In the genomic region with DNA sequence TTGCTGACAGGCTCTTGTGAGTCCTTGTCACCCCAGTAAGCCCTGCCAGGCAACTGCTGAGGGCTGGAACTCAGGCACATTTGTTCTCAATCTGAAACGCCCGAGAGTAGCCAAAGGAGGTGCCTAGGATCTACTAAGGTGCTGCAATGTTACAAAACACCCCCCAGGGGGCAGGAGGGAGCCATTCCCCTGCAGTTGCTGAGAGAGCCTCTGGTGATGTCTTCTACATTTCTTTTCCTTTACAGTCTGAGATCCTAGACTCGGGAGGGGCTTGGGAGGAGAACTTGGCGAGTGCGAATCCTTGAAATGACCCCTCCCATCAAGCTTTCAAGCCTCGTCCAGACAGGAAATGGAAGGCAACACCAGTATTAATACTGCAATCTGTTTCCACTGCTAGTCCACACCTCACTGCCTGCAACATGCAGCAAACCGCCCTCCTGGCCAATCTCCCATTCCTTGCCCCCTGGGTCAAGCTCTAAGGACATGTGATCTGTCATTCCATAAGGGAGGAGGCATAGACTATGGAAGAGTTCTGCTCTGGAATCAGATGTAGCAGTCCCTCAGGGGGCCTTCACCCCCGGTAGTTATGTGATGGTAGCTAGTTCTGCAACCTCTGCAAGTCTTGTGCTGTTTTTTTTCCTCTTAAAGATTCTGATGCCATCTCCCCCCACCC, we compare ENCODE assay signal across 8 mouse cellular contexts. TPM values are rescaled to one million over a fixed set of nuclear protein-coding genes. Genes with fewer than 3 reads are reported as not detected.
DNase-seq lines count a peak whose midpoint lies in the region.

No protein-coding gene starts in this region.

- intact Hi-C loops in left cerebral cortex, postnatal 10 days (cut with DNase I): loop anchor here (2.0 kb wide), 1 partner anchor 55 kb away; no protein-coding TSS in a partner anchor

- peak; percentile 63 to 73 for DNase-seq in layer of hippocampus, postnatal 10 days (ENCODE audit: low spot score in 2 of 2)
- no peak for DNase-seq in layer of hippocampus, adult 11-12 months (ENCODE audit: low spot score)
- peak; percentile 64 for DNase-seq in adrenal gland, adult 2 months
- DNase-seq in embryo, embryonic 11 days: peak; percentile 67
- DNase-seq in heart, postnatal 4 days: peak; percentile 74
- DNase-seq in left cerebral cortex, postnatal 10 days (ENCODE audit: extremely low spot score in 1 of 2, low spot score in 2 of 2): peak; percentile 13 to 61
- DNase-seq in naive thymus-derived CD4-positive, alpha-beta T cell, adult 2 months (ENCODE audit: low read depth): peak; percentile 14
- peak; percentile 35 for DNase-seq in urinary bladder, adult 2 months (ENCODE audit: low spot score)

RNA-seq across cellular contexts. Expression of a gene that starts 38.0 kb away (rescaled TPM):
- 1 to 10 TPM; 7.0 to 7.3 TPM for total RNA-seq in layer of hippocampus, postnatal 10 days (2021)
- total RNA-seq in adrenal gland, adult 2 months (2021): under 1 TPM; 0.06 to 0.10 TPM
- 0.42 and 0.43 TPM in 2 replicates for polyA plus RNA-seq in adrenal gland, adult 2 months (2012; rRNA removed)
- under 1 TPM; 0.05 to 0.07 TPM for total RNA-seq in heart, postnatal 4 days (2021)
- 10 to 100 TPM; 11.5 to 12.4 TPM for total RNA-seq in left cerebral cortex, postnatal 10 days (2021)
- polyA plus RNA-seq in urinary bladder, adult 2 months (2012; rRNA removed): 0.11 and 0.13 TPM in 2 replicates

RNA-seq across cellular contexts. Expression of a gene that starts 42.1 kb away (rescaled TPM):
- 1 to 10 TPM in 1 of 2 experiments, not detected in 1; 1.3 TPM for total RNA-seq in layer of hippocampus, postnatal 10 days (2021)
- not detected for total RNA-seq in adrenal gland, adult 2 months (2021)
- not detected in 2 replicates for polyA plus RNA-seq in adrenal gland, adult 2 months (2012; rRNA removed)
- total RNA-seq in heart, postnatal 4 days (2021): not detected
- total RNA-seq in left cerebral cortex, postnatal 10 days (2021): not detected
- polyA plus RNA-seq in urinary bladder, adult 2 months (2012; rRNA removed): 0.10 TPM in 2 replicates

Comparison
In these comparisons a context has a peak if more than half of its experiments do, and no peak if none do; other contexts are left out.
1. RNA of a gene that starts 38.0 kb away (total RNA-seq): 11.5 to 12.4 TPM in left cerebral cortex, postnatal 10 days and 7.0 to 7.3 TPM in layer of hippocampus, postnatal 10 days; 0.06 to 0.10 TPM in adrenal gland, adult 2 months and 0.05 to 0.07 TPM in heart, postnatal 4 days; every median in the first group is over 4 times any median in the second.